Mouse (Mus musculus): ENCODE data around the gene Cflar. TPM values are rescaled to one million over a fixed set of nuclear protein-coding genes. Genes with fewer than 3 reads are reported as not detected.

Gene Cflar
- polyA plus RNA-seq, 1 experiment from 2014 or later = 42.5 TPM

DNA sequence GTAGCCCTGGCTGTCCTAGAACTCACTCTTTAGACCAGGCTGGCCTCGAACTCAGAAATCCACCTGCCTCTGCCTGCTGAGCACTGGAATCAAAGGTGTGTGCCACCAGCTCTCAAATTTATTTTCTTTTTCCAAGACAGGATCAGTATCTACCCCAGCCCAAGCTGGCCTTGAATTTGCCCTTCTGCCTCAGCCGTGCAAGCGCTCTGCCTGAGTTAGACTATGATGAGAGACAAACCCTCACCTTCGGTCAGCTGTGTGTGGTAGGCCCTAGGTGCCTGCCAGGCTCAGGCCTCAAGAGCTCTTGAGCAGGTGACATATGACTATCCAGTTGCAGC lies 5.5 kb downstream of the Cflar start:
- H3K27me3 ChIP-seq (ENCODE audit: control insufficient read depth, insufficient read depth, low read depth, low read length) = no peaks in the 10 kb centered on the region
- no peak overlapping the region for H3K4me3 ChIP-seq (ENCODE audit: low read length)
- WGBS = 88% methylated on average over 4 of the region's 4 CpGs
- no peak overlapping the region for H3K9ac ChIP-seq (ENCODE audit: low read length)
- ATAC-seq (ENCODE audit: low read depth) = no peak
- H3K9me3 ChIP-seq (ENCODE audit: control insufficient read depth, low read length) = no peaks in the 10 kb centered on the region
- no peak overlapping the region for H3K27ac ChIP-seq (ENCODE audit: low read length)
- H3K4me2 ChIP-seq (ENCODE audit: low read depth, low read length) = no peak overlapping the region
- peaks cover 14% of the 10 kb centered on the region for H3K4me1 ChIP-seq (replicated peaks; ENCODE audit: control insufficient read depth, insufficient read depth, low read length)
- H3K36me3 ChIP-seq (ENCODE audit: control insufficient read depth, insufficient read depth, low read length) = peaks cover 12% of the 10 kb centered on the region

DNA sequence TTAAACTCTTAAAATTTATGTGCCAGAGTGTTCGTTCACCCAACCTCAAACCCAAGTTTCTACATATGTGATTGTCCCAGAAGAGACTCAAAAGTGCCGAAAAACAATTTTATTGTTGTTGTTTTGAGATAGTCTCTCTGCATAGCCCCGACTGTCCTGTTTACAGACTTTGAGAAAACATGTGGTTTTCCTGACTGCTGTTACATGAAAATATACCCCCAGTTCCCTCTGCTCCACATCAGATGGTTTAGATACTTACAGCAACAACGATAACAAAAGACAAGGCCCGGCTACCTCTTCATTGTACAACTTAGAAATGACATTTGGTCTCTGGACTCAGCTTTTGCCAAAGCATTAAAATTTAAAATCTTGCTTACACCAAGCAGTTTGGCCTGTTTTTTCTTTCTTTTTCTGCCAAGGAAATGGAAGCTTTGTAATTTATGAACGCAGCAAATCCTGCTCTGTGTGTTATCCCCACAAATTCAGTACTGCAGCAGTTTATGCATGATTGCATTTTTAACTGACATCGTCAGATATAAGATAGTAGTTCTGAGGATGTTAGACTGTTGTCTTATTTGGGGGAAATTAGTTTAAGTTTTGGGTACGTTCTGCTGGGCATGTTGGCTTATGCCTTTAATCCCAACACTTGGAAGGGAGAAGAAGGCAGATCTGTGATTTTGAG lies 6.4 kb downstream of the Cflar start:
- H3K4me2 ChIP-seq (ENCODE audit: low read depth, low read length) = no peak overlapping the region
- no peak overlapping the region for H3K4me3 ChIP-seq (ENCODE audit: low read length)
- H3K36me3 ChIP-seq (ENCODE audit: control insufficient read depth, insufficient read depth, low read length) = peaks cover 12% of the 10 kb centered on the region
- no peaks in the 10 kb centered on the region for H3K9me3 ChIP-seq (ENCODE audit: control insufficient read depth, low read length)
- no peaks in the 10 kb centered on the region for H3K27me3 ChIP-seq (ENCODE audit: control insufficient read depth, insufficient read depth, low read depth, low read length)
- no peak overlapping the region for H3K27ac ChIP-seq (ENCODE audit: low read length)
- WGBS = 91% methylated on average over 8 of the region's 8 CpGs
- no peak overlapping the region for H3K9ac ChIP-seq (ENCODE audit: low read length)
- peaks cover 14% of the 10 kb centered on the region for H3K4me1 ChIP-seq (replicated peaks; ENCODE audit: control insufficient read depth, insufficient read depth, low read length)
- no peak for ATAC-seq (ENCODE audit: low read depth)

DNA sequence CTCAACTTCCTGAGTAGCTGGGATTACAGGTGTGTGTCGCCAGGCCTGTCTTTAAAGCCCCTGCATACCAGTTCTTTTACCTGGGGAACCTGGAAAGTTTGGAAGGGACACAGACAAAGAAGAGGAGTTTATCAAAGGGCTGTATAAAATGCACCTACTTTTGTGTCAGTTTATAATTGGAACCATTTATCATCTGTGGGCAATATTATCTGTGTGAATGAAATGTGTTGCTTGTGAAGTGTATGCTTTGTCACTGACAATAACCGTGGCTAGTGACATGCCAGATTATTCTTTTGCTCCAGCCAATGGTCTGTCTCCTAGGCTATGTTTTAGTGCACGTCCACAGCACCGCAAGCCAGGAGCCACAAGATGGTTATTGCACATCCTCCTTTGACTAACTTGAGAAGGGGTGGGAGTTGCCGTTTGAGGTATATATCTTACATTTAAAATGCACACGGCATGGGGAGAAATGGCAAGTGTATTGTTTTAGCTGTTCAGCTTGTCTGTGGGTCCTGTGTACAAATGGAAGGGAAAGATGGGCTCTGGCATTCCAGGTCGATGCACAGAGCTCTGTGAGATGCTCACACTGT lies 8.1 kb downstream of the Cflar start:
- no peak overlapping the region for H3K4me2 ChIP-seq (ENCODE audit: low read depth, low read length)
- peaks cover 14% of the 10 kb centered on the region for H3K4me1 ChIP-seq (replicated peaks; ENCODE audit: control insufficient read depth, insufficient read depth, low read length)
- no peak overlapping the region for H3K4me3 ChIP-seq (ENCODE audit: low read length)
- no peak overlapping the region for H3K9ac ChIP-seq (ENCODE audit: low read length)
- H3K27ac ChIP-seq (ENCODE audit: low read length) = no peak overlapping the region
- peaks cover 12% of the 10 kb centered on the region for H3K36me3 ChIP-seq (ENCODE audit: control insufficient read depth, insufficient read depth, low read length)
- no peak for ATAC-seq (ENCODE audit: low read depth)
- H3K27me3 ChIP-seq (ENCODE audit: control insufficient read depth, insufficient read depth, low read depth, low read length) = no peaks in the 10 kb centered on the region
- 80% methylated on average over 7 of the region's 7 CpGs for WGBS
- H3K9me3 ChIP-seq (ENCODE audit: control insufficient read depth, low read length) = no peaks in the 10 kb centered on the region

DNA sequence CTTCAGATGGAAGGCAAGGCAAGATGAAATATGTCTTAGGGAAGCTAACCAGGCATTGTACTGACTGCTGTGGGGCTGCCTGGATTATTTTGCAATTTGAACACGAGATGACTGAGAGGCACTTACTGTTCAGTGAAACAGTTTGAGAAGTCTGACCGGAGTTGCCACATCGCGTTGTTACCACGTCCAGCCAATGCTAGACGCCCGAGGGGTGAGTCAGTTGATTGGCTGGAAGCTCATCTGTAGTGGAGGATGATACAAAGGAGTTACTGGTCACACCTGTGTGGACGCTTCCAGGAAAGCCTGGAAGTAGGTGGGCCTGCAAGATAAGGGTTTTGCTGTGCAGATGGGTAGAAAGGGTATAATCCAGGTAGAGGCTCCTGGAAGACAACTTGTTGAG lies 8.8 kb downstream of the Cflar start:
- H3K27me3 ChIP-seq (ENCODE audit: control insufficient read depth, insufficient read depth, low read depth, low read length) = no peaks in the 10 kb centered on the region
- no peak overlapping the region for H3K9ac ChIP-seq (ENCODE audit: low read length)
- H3K4me3 ChIP-seq (ENCODE audit: low read length) = no peak overlapping the region
- 82% methylated on average over 8 of the region's 8 CpGs for WGBS
- H3K27ac ChIP-seq (ENCODE audit: low read length) = no peak overlapping the region
- H3K36me3 ChIP-seq (ENCODE audit: control insufficient read depth, insufficient read depth, low read length) = peaks cover 12% of the 10 kb centered on the region
- no peaks in the 10 kb centered on the region for H3K9me3 ChIP-seq (ENCODE audit: control insufficient read depth, low read length)
- H3K4me1 ChIP-seq (replicated peaks; ENCODE audit: control insufficient read depth, insufficient read depth, low read length) = peaks cover 10% of the 10 kb centered on the region
- H3K4me2 ChIP-seq (ENCODE audit: low read depth, low read length) = no peak overlapping the region
- no peak for ATAC-seq (ENCODE audit: low read depth)

DNA sequence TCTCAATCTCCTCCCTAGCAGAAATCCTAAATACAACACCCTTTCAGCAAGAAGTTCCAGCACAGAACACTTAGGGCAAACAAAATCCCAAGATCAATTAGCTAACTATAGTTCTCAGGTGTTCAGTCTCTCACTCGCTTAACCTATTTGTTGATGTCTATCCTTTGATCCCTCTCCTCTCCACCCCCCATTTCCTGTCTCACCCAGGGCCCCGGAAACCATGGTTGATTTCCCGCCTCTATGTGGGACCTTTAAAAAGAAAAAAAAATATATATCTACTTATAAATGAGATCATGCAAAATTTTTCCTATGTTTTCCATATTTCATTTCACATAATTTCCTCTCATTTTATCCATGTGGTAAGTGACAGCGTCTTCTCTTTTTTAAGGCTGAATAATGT lies 9.7 kb downstream of the Cflar start:
- 67% methylated on average over 4 of the region's 4 CpGs for WGBS
- Histone ChIP-seq H3K27ac (ENCODE audit: low read length) (no peak overlapping the region), H3K4me3 (ENCODE audit: low read length) (no peak overlapping the region), H3K4me1 (replicated peaks; ENCODE audit: control insufficient read depth, insufficient read depth, low read length) (peaks cover 5% of the 10 kb centered on the region), H3K4me2 (ENCODE audit: low read depth, low read length) (no peak overlapping the region), H3K36me3 (ENCODE audit: control insufficient read depth, insufficient read depth, low read length) (peaks cover 12% of the 10 kb centered on the region), H3K27me3 (ENCODE audit: control insufficient read depth, insufficient read depth, low read depth, low read length) (no peaks in the 10 kb centered on the region), H3K9ac (ENCODE audit: low read length) (no peak overlapping the region), H3K9me3 (ENCODE audit: control insufficient read depth, low read length) (no peaks in the 10 kb centered on the region)
- ATAC-seq (ENCODE audit: low read depth) = no peak

DNA sequence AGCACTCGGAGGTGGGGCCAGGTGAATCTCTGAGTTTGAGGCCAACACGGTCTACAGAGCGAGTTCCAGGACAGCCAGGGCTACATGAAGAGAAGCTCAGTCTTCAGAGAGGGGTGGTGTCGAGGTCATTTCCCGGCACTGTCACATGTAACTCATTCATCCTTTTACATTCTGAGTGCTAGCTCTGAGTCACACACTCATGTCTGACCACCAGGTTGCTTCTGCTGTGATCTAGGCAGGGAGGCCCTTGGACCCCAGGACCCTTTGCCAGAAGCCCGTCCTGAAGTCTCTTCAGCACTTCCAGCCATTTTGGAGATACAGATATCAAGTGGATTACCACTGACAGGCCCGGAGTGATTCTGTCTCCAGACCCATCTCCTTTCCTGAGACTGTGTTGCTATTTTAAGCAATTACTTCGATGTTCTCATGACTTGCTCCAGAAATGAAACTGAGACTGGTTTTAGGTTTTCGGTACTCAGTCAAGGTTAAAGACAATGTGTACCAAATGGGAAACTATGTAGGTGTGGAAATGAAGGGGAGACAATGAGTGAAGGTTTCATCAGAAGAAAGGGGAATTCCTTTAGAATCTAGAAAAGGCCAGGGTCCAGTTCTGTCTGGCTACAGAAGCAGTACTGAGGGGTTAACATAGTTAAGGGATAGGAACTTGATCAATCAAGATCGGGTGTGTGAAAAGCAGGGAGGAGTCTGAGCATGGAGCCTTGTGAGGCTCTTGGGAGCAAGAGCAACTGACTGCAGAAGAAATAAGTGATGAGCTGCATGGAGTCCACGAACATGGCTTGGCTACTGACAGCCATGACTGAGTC lies 11.0 kb downstream of the Cflar start:
- Histone ChIP-seq H3K9me3 (ENCODE audit: control insufficient read depth, low read length) (no peaks in the 10 kb centered on the region), H3K36me3 (ENCODE audit: control insufficient read depth, insufficient read depth, low read length) (peaks cover 14% of the 10 kb centered on the region), H3K4me1 (replicated peaks; ENCODE audit: control insufficient read depth, insufficient read depth, low read length) (peaks cover 2% of the 10 kb centered on the region; the same call in 1 of the 2 replicates), H3K27ac (ENCODE audit: low read length) (no peak overlapping the region), H3K4me2 (ENCODE audit: low read depth, low read length) (no peak overlapping the region), H3K27me3 (ENCODE audit: control insufficient read depth, insufficient read depth, low read depth, low read length) (no peaks in the 10 kb centered on the region), H3K4me3 (ENCODE audit: low read length) (no peak overlapping the region), H3K9ac (ENCODE audit: low read length) (no peak overlapping the region)
- ATAC-seq (ENCODE audit: low read depth) = no peak
- 80% methylated on average over 11 of the region's 11 CpGs for WGBS

DNA sequence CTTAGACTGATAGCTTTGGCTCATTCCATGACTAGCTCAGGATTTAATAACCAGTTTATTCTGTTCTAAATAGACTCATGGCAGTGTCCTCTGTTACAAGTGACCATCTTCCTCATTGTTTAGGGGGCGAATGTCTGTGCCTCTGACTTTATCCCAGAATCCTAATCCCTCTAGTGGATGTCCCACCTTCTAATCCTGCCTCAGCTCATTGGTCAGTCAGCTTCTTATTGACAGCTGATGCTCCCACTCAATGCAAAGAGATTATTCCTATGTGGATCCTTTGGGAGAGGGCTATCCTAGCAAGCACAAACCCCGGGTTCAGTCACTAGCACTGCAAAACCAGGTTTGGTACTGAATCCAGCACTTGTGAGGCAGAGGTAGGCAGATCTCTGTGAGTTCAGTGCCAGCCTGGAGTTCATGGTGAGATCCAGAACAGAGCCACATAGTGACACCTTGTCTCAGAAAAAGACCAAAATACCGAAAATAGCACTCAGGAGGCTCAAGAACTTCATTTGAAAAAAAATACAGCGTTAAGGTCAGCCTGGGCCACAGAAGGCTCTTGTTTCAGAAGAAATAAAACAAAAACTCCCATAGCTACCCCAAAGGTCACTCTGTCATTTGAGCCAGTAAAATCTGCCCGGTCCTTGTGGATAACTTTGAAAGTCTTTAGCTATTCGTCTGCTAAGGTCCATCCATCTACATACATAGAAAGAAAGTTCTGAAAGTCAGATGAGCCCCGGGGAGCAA lies 11.9 kb downstream of the Cflar start:
- no peak overlapping the region for H3K9ac ChIP-seq (ENCODE audit: low read length)
- H3K4me3 ChIP-seq (ENCODE audit: low read length) = no peak overlapping the region
- ATAC-seq (ENCODE audit: low read depth) = no peak
- peaks cover 2% of the 10 kb centered on the region; the same call in 1 of the 2 replicates for H3K4me1 ChIP-seq (replicated peaks; ENCODE audit: control insufficient read depth, insufficient read depth, low read length)
- H3K4me2 ChIP-seq (ENCODE audit: low read depth, low read length) = no peak overlapping the region
- H3K27me3 ChIP-seq (ENCODE audit: control insufficient read depth, insufficient read depth, low read depth, low read length) = no peaks in the 10 kb centered on the region
- H3K9me3 ChIP-seq (ENCODE audit: control insufficient read depth, low read length) = no peaks in the 10 kb centered on the region
- no peak overlapping the region; the same call in 1 of the 2 replicates for H3K27ac ChIP-seq (ENCODE audit: low read length)
- WGBS = 62% methylated on average over 7 of the region's 7 CpGs
- H3K36me3 ChIP-seq (ENCODE audit: control insufficient read depth, insufficient read depth, low read length) = peaks cover 14% of the 10 kb centered on the region

DNA sequence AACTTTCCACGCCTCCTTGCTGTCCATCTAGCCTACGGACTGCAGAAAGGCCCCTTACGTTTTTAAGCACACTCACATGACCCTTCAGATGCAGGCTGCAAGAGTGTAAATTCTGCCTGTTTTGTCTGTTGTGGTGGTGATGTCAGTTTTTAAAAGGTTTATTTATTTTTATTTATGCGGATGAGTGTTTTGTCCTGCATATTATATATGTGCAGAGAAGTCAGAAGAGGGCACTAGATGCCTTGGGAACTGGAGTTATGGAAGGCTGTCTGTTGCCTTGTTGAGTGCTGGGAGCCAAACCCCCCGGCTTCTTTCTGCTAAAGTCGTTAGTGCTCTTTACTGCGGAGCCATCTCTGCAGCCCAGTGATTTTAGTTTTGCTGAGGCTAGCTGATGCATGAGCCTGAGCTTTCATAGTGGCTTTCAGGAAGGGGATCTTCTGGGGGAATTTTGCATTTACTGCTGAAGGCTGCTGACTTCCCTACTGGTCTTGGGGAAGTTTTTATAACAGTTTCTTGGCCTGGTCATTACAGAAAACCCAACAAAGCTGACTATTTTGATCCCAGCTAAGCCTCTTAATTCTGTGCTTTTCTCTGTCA lies 12.6 kb downstream of the Cflar start:
- Histone ChIP-seq H3K9ac (ENCODE audit: low read length) (no peak overlapping the region), H3K27ac (ENCODE audit: low read length) (peak overlapping the region; percentile 32; the same call in 1 of the 2 replicates), H3K4me3 (ENCODE audit: low read length) (no peak overlapping the region), H3K27me3 (ENCODE audit: control insufficient read depth, insufficient read depth, low read depth, low read length) (no peaks in the 10 kb centered on the region), H3K9me3 (ENCODE audit: control insufficient read depth, low read length) (no peaks in the 10 kb centered on the region), H3K4me1 (replicated peaks; ENCODE audit: control insufficient read depth, insufficient read depth, low read length) (peaks cover 2% of the 10 kb centered on the region; the same call in 1 of the 2 replicates), H3K36me3 (ENCODE audit: control insufficient read depth, insufficient read depth, low read length) (peaks cover 20% of the 10 kb centered on the region), H3K4me2 (ENCODE audit: low read depth, low read length) (no peak overlapping the region)
- no peak for ATAC-seq (ENCODE audit: low read depth)
- WGBS = 56% methylated on average over 7 of the region's 7 CpGs

Data from lung, embryonic 16.5 days (tissue).